Mouse (Mus musculus): ENCODE results near the gene Sbk1.

- TF ChIP-seq POLR2A (IDR thresholded peaks at IDR 0.05; ENCODE audit: insufficient read depth, low read length) (no peak), CTCF (IDR thresholded peaks at IDR 0.05; ENCODE audit: low read depth, low read length) (no peak)
Observed at GRCm38 (mm10) chr7:126329907-126330645, 57.7 kb downstream of the Sbk1 start.

All from ES-Bruce4 (cell line).